Mouse (Mus musculus) lung, embryonic 14.5 days (tissue): ENCODE results near the gene Vmn1r88. TPM values are rescaled to one million over a fixed set of nuclear protein-coding genes. Genes with fewer than 3 reads are reported as not detected.
"Not testable (repeated sequence)": the region's sequence is repeated elsewhere in the genome, so short reads cannot be mapped to it uniquely, and the experiment has no call there.

Experiments used
- ATAC-seq: fragments of 200-750 bp; cut with Nextera tagmentation; 2 replicates; pipeline ENCODE4 v1.8.0; 2017; ENCODE audit warnings: mild to moderate bottlenecking, moderate TSS enrichment, moderate library complexity; ENCODE audit not compliant: insufficient read depth
- DNase-seq: peaks from one replicate; pipeline ENCODE4 v3.0.0-alpha.2; 2015
- H3K27ac ChIP-seq: fragments of 300-500 bp; sonication (generic); 2 replicates; pipeline ENCODE4 v1.5.1; 2014; ENCODE audit warnings: low read depth, mild to moderate bottlenecking, moderate library complexity
- H3K27me3 ChIP-seq: fragments of 300-500 bp; sonication (generic); 2 replicates; pipeline ENCODE4 v1.6.1; 2014; ENCODE audit warnings: low read length, control low read depth; ENCODE audit not compliant: insufficient read depth
- H3K36me3 ChIP-seq: fragments of 300-500 bp; sonication (generic); 2 replicates; pipeline ENCODE4 v1.6.1; 2014; ENCODE audit warnings: control low read depth; ENCODE audit not compliant: insufficient read depth
- H3K4me1 ChIP-seq: fragments of 300-500 bp; sonication (generic); 2 replicates; pipeline ENCODE4 v1.6.1; 2014; ENCODE audit warnings: antibody characterized with exemption, control low read depth; ENCODE audit not compliant: insufficient read depth
- H3K4me2 ChIP-seq: fragments of 300-500 bp; sonication (generic); 2 replicates; pipeline ENCODE4 v1.6.1; 2014; ENCODE audit warnings: mild to moderate bottlenecking
- H3K4me3 ChIP-seq: fragments of 300-500 bp; sonication (generic); 2 replicates; pipeline ENCODE4 v1.5.1; 2014; ENCODE audit warnings: low read depth, low read length
- H3K9ac ChIP-seq: fragments of 300-500 bp; sonication (generic); 2 replicates; pipeline ENCODE4 v1.6.1; 2014
- H3K9me3 ChIP-seq: fragments of 300-500 bp; sonication (generic); 2 replicates; pipeline ENCODE4 v1.6.1; 2016; ENCODE audit warnings: low read depth, low read length, control low read depth
- CTCF ChIP-seq: IDR thresholded peaks from 2 replicates; pipeline ENCODE4 v1.5.1; 2016; ENCODE audit warnings: antibody characterized with exemption, low read depth
- WGBS: fragments of 180-500 bp; shearing (Covaris S2); extraction: QIAGEN DNeasy Blood & Tissue Kit; methylation state at CpG from one replicate; pipeline ENCODE4 v1.1.7; 2014; 5-methylcytosine and 5-hydroxymethylcytosine counted together
- polyA plus RNA-seq: library from polyadenylated mRNA; unstranded; fragments of >200 nt; fragmentation: Nextera tagmentation; extraction: Ambion mirVana; gene quantifications from 2 replicates; pipeline ENCODE4 v1.2.1, GENCODE M21; 2014

Gene Vmn1r88
- polyA plus RNA-seq = not detected in 2 replicates

- Histone ChIP-seq H3K9me3 (no peaks in the 10 kb centered on the region), H3K4me3 (no peak within 1 kb of the TSS), H3K9ac (no peak within 1 kb of the TSS), H3K27ac (no peak within 1 kb of the TSS), H3K36me3 (no peaks in the 10 kb centered on the region), H3K27me3 (no peaks in the 10 kb centered on the region), H3K4me1 (no peaks in the 10 kb centered on the region), H3K4me2 (no peak within 1 kb of the TSS)
- TF ChIP-seq CTCF = no peak
- DNase-seq (no peak), ATAC-seq (no peak)
Measured at GRCm38 (mm10) chr7:13159268-13159667, at the start of gene Vmn1r88. Gene Vmn1r88 (plus strand): TSS chr7:13159568.

- no peak for TF ChIP-seq CTCF
- DNase-seq (no peak), ATAC-seq (no peak)
- no peaks in the 10 kb centered on the region for H3K27me3 ChIP-seq
- no peak within 1 kb of the TSS for H3K27ac ChIP-seq
- H3K4me1 ChIP-seq = no peaks in the 10 kb centered on the region
- H3K4me2 ChIP-seq = no peak within 1 kb of the TSS
- H3K36me3 ChIP-seq = no peaks in the 10 kb centered on the region
- no peak within 1 kb of the TSS for H3K9ac ChIP-seq
- H3K4me3 ChIP-seq = no peak within 1 kb of the TSS
- H3K9me3 ChIP-seq = no peaks in the 10 kb centered on the region
Measured at GRCm38 (mm10) chr7:13119817-13120216, 39.6 kb upstream of the Vmn1r88 start, which contains the start of gene Vmn1r86. Gene Vmn1r86 (minus strand): TSS chr7:13119917.

- H3K9ac ChIP-seq, H3K27me3 ChIP-seq, H3K4me1 ChIP-seq, DNase-seq, H3K36me3 ChIP-seq, H3K9me3 ChIP-seq, H3K4me3 ChIP-seq, H3K27ac ChIP-seq: not testable (repeated sequence)
- WGBS = 2% methylated on average over 15 of the region's 34 CpGs
- peak; percentile 95 for ATAC-seq
- peak overlapping the region; percentile 42; the same call in 1 of the 2 replicates for H3K4me2 ChIP-seq
Measured at GRCm38 (mm10) chr7:13123554-13124153, 35.7 kb upstream of the Vmn1r88 start.

GRCm38 (mm10) chr7:13131856-13132255, 27.5 kb upstream of the Vmn1r88 start:
- no peaks in the 10 kb centered on the region for H3K36me3 ChIP-seq
- H3K9ac ChIP-seq = no peak overlapping the region
- no peak overlapping the region for H3K4me3 ChIP-seq
- no peaks in the 10 kb centered on the region for H3K9me3 ChIP-seq
- no peak overlapping the region for H3K4me2 ChIP-seq
- H3K27ac ChIP-seq = no peak overlapping the region
- no peak for DNase-seq
- no peaks in the 10 kb centered on the region for H3K27me3 ChIP-seq
- WGBS = 95% methylated on average over 2 of the region's 2 CpGs
- TF ChIP-seq CTCF = no peak
- H3K4me1 ChIP-seq = no peaks in the 10 kb centered on the region
- ATAC-seq = no peak

- DNase-seq (no peak), ATAC-seq (no peak)
- Histone ChIP-seq H3K9ac (no peak overlapping the region), H3K4me1 (no peaks in the 10 kb centered on the region), H3K9me3 (no peaks in the 10 kb centered on the region), H3K4me3 (no peak overlapping the region), H3K27me3 (no peaks in the 10 kb centered on the region), H3K4me2 (no peak overlapping the region), H3K27ac (no peak overlapping the region), H3K36me3 (no peaks in the 10 kb centered on the region)
- no peak for TF ChIP-seq CTCF
Measured at GRCm38 (mm10) chr7:13137340-13137739, 22.0 kb upstream of the Vmn1r88 start.

- no peak for ATAC-seq
- no peaks in the 10 kb centered on the region for H3K4me1 ChIP-seq
- no peaks in the 10 kb centered on the region for H3K36me3 ChIP-seq
- DNase-seq = no peak
- H3K9ac ChIP-seq = no peak within 1 kb of the TSS
- 78% methylated on average over 1 of the region's 1 CpGs for WGBS
- H3K9me3 ChIP-seq = no peaks in the 10 kb centered on the region
- H3K4me3 ChIP-seq = no peak within 1 kb of the TSS
- H3K27me3 ChIP-seq = no peaks in the 10 kb centered on the region
- no peak within 1 kb of the TSS for H3K27ac ChIP-seq
- TF ChIP-seq CTCF = no peak
- H3K4me2 ChIP-seq = no peak within 1 kb of the TSS
Measured at GRCm38 (mm10) chr7:13140057-13140456, 19.3 kb upstream of the Vmn1r88 start, which contains the start of gene Vmn1r87. Gene Vmn1r87 (minus strand): TSS chr7:13140157.

- ATAC-seq = no peak
- no peak within 1 kb of the TSS for H3K27ac ChIP-seq
- no peak for DNase-seq
Measured at GRCm38 (mm10) chr7:13212720-13213119, 53.4 kb downstream of the Vmn1r88 start, which contains the start of gene Vmn1r89. Gene Vmn1r89 (plus strand): TSS chr7:13213020.

More at GRCm38 (mm10) chr7:13212720-13213119, 53.4 kb downstream of the Vmn1r88 start, which contains the start of gene Vmn1r89:
- Histone ChIP-seq H3K4me3 (no peak within 1 kb of the TSS), H3K4me2 (no peak within 1 kb of the TSS), H3K9me3 (no peaks in the 10 kb centered on the region), H3K9ac (no peak within 1 kb of the TSS), H3K36me3 (no peaks in the 10 kb centered on the region), H3K4me1 (no peaks in the 10 kb centered on the region), H3K27me3 (no peaks in the 10 kb centered on the region)
- no peak for TF ChIP-seq CTCF

Other genes with a start within 250 kb of the Vmn1r88 start
- gene Rps5, start 237.3 kb upstream of the Vmn1r88 start, polyA plus RNA-seq = 1,356 and 1,409 TPM in 2 replicates
- gene Rnf225, start 232.2 kb upstream of the Vmn1r88 start, polyA plus RNA-seq = 0.73 and 0.97 TPM in 2 replicates
- gene Zfp324, start 193.7 kb upstream of the Vmn1r88 start, polyA plus RNA-seq = 9.6 and 11.1 TPM in 2 replicates
- 8.1 TPM in 2 replicates for gene Zfp446, start 181.7 kb upstream of the Vmn1r88 start, polyA plus RNA-seq
- gene Slc27a5, start 161.4 kb upstream of the Vmn1r88 start, polyA plus RNA-seq = not detected in 2 replicates
- 458 and 511 TPM in 2 replicates for gene Trim28, start 160.5 kb upstream of the Vmn1r88 start, polyA plus RNA-seq
- 29.8 and 30.4 TPM in 2 replicates for gene Zbtb45, start 149.5 kb upstream of the Vmn1r88 start, polyA plus RNA-seq
- 123 and 128 TPM in 2 replicates for gene Chmp2a, start 124.8 kb upstream of the Vmn1r88 start, polyA plus RNA-seq
- gene Ube2m, start 121.3 kb upstream of the Vmn1r88 start, polyA plus RNA-seq = 150 and 168 TPM in 2 replicates
- 2.3 and 3.3 TPM in 2 replicates for gene Mzf1, start 104.8 kb upstream of the Vmn1r88 start, polyA plus RNA-seq
- gene Vmn1r85, start 64.4 kb upstream of the Vmn1r88 start, polyA plus RNA-seq = not detected in 2 replicates
- gene Vmn1r86, start 39.7 kb upstream of the Vmn1r88 start, polyA plus RNA-seq = not detected in 2 replicates
- not detected in 2 replicates for gene Vmn1r87, start 19.4 kb upstream of the Vmn1r88 start, polyA plus RNA-seq
- not detected in 2 replicates for gene Vmn1r89, start 53.5 kb downstream of the Vmn1r88 start, polyA plus RNA-seq
- gene Lig1, start 117.7 kb downstream of the Vmn1r88 start, polyA plus RNA-seq = 122 and 135 TPM in 2 replicates
- 8.1 and 10.2 TPM in 2 replicates for gene Zswim9, start 119.2 kb downstream of the Vmn1r88 start, polyA plus RNA-seq
- 1.5 and 1.6 TPM in 2 replicates for gene Pla2g4c, start 165.1 kb downstream of the Vmn1r88 start, polyA plus RNA-seq
- not detected in 2 replicates for gene Cabp5, start 238.6 kb downstream of the Vmn1r88 start, polyA plus RNA-seq